In the genomic region with DNA sequence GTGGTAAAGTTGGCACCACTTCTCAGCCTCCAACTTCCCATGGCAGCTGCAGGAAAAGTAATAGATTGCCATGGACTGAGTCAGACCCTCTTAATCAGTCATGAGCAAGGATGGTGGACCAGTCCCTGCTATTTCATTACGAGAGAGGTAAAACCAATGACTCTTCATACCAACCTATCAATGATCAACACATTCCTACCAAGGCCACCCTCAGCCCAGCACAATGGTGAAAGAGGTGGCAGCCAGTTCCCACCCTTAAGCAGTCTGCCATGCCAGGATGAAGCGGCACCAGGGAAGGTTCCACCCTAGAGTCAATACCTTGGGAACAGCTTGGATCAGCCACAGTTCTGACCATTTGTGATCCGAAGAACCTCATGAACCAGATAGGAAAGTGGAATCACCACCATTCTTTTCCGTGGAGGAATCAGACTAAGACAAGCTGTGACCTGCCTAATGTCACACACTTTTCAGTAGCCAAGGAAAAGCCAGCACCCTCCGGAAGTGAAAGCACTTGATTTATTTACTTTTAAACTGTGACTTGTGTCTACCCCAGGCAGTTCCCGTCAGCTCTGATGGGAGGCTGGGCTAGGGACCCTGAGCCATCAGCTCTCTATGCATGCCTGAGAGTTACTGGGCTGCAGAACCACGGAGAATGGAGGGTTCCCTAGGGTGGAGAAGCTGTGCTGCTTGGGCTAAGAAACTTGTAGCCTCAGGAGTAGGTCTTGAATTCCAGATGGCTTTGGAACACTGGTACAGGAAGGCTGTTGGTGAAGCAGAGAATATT, we compare ENCODE assay signal across 27 mouse cellular contexts. TPM values are rescaled to one million over a fixed set of nuclear protein-coding genes. Genes with fewer than 3 reads are reported as not detected.
"Had no signal": no experiment of that assay in that cellular context is flagged by ENCODE, and none has a peak within 500 bp of the region (broad histone marks: within the 10 kb centered on the region; RNA-seq: fewer than 3 reads in every experiment).

No protein-coding gene starts in this region.

- H3K9ac ChIP-seq: limb, embryonic 12.5 days; liver, embryonic 12.5 days; liver, embryonic 15.5 days; lung, embryonic 15.5 days; neural tube, embryonic 13.5 days had no signal

- H3K36me3 ChIP-seq: liver, embryonic 15.5 days had no signal

- H3K4me3 ChIP-seq: layer of hippocampus, adult 2 months; limb, embryonic 12.5 days; liver, embryonic 12.5 days; liver, embryonic 15.5 days; lung, embryonic 15.5 days; neural tube, embryonic 13.5 days had no signal

- H3K4me1 ChIP-seq: liver, embryonic 15.5 days had no signal

- H3K4me2 ChIP-seq: limb, embryonic 12.5 days; liver, embryonic 12.5 days; liver, embryonic 15.5 days; lung, embryonic 15.5 days; midbrain, embryonic 11.5 days; neural tube, embryonic 13.5 days had no signal

- ATAC-seq: hindbrain, postnatal 0 days; inflammation-experienced regulatory T-cells, adult 6 months; intestine, embryonic 16.5 days; liver, embryonic 12.5 days had no signal

- DNase-seq: layer of hippocampus, adult 9-11 months; liver; lung, adult 18-20 months; lung, postnatal 10 days; lung, postnatal 36 days; midbrain, embryonic 14.5 days; retina, postnatal 1 day; right cerebral cortex, postnatal 25 days; thymus, adult 18-20 months; thymus, postnatal 14 days; thymus, postnatal 4 days had no signal

- H3K9me3 ChIP-seq: limb, embryonic 12.5 days; liver, embryonic 12.5 days; liver, embryonic 15.5 days; lung, embryonic 15.5 days; neural tube, embryonic 13.5 days had no signal

- H3K27me3 ChIP-seq: limb, embryonic 12.5 days; liver, embryonic 15.5 days; lung, embryonic 15.5 days; neural tube, embryonic 13.5 days had no signal

- H3K27ac ChIP-seq: hindbrain, postnatal 0 days; layer of hippocampus, adult 2 months; limb, embryonic 12.5 days; liver, embryonic 12.5 days; liver, embryonic 15.5 days; lung, embryonic 15.5 days; neural tube, embryonic 13.5 days had no signal

RNA-seq across cellular contexts. Expression of gene Cldn19, which starts 3.0 kb away (rescaled TPM):
- total RNA-seq: megakaryocyte-erythroid progenitor cell, adult 5-6 weeks; neutrophil, adult 5-6 weeks had no signal
- polyA plus RNA-seq: inflammation-experienced regulatory T-cells, adult 6 months; large intestine, adult 2 months; liver, embryonic 12.5 days; liver, embryonic 15.5 days; lung, embryonic 15.5 days; small intestine, adult 2 months; spleen, adult 2 months; testis, adult 2 months had no signal

RNA-seq across cellular contexts. Expression of gene Tmem269, which starts 34.2 kb away (rescaled TPM):
- total RNA-seq: megakaryocyte-erythroid progenitor cell, adult 5-6 weeks; neutrophil, adult 5-6 weeks had no signal
- polyA plus RNA-seq: inflammation-experienced regulatory T-cells, adult 6 months; intestine, embryonic 16.5 days; limb, embryonic 12.5 days; liver, embryonic 12.5 days; liver, embryonic 15.5 days; lung, embryonic 15.5 days; neural tube, embryonic 13.5 days had no signal
